Mouse (Mus musculus) bone marrow, adult 2 months (tissue): ENCODE measurements around the gene Gmppa. TPM values are rescaled to one million over a fixed set of nuclear protein-coding genes. Genes with fewer than 3 reads are reported as not detected.

Experiments
- H3K27ac ChIP-seq: fragments of 200-500 bp; 2 replicates; pipeline ENCODE4 v1.5.1; 2012; ENCODE audit warnings: low read depth, mild to moderate bottlenecking, control low read depth, inconsistent platforms, low read length; ENCODE audit not compliant: control insufficient read depth, poor library complexity, insufficient read depth
- H3K4me1 ChIP-seq: fragments of 200-500 bp; 2 replicates; pipeline ENCODE4 v1.6.1; 2011; ENCODE audit warnings: low read length; ENCODE audit not compliant: control insufficient read depth, insufficient read depth
- H3K4me3 ChIP-seq: fragments of 200-500 bp; replicated peaks from 2 replicates; pipeline ENCODE3; 2011; ENCODE audit warnings: mild to moderate bottlenecking, low read depth, low read length, control low read depth; ENCODE audit not compliant: control insufficient read depth
- CTCF ChIP-seq: fragments of 200-500 bp; IDR thresholded peaks from 2 replicates; pipeline ENCODE4 v1.5.1; 2011; ENCODE audit warnings: low read length, control low read depth; ENCODE audit not compliant: control insufficient read depth, insufficient read depth
- POLR2A ChIP-seq: fragments of 200-500 bp; IDR thresholded peaks from 2 replicates; pipeline ENCODE4 v1.6.1; 2011; ENCODE audit warnings: low read depth, mild to moderate bottlenecking, control low read depth, low read length, borderline replicate concordance; ENCODE audit not compliant: control insufficient read depth
- WGBS: fragments of 180-500 bp; shearing (Covaris S2); methylation state at CpG from one replicate; pipeline ENCODE4 v1.1.7; 2018; 5-methylcytosine and 5-hydroxymethylcytosine counted together
- polyA plus RNA-seq: library from polyadenylated mRNA; stranded (reverse); fragments of >200 nt; gene quantifications from 2 replicates; pipeline ENCODE4 v1.2.4, GENCODE M21; 2011; ENCODE audit warnings: low replicate concordance; ENCODE audit not compliant: missing spikeins, insufficient read depth, insufficient read length

Gmppa gene
- 21.8 and 53.9 TPM in 2 replicates for polyA plus RNA-seq

DNA sequence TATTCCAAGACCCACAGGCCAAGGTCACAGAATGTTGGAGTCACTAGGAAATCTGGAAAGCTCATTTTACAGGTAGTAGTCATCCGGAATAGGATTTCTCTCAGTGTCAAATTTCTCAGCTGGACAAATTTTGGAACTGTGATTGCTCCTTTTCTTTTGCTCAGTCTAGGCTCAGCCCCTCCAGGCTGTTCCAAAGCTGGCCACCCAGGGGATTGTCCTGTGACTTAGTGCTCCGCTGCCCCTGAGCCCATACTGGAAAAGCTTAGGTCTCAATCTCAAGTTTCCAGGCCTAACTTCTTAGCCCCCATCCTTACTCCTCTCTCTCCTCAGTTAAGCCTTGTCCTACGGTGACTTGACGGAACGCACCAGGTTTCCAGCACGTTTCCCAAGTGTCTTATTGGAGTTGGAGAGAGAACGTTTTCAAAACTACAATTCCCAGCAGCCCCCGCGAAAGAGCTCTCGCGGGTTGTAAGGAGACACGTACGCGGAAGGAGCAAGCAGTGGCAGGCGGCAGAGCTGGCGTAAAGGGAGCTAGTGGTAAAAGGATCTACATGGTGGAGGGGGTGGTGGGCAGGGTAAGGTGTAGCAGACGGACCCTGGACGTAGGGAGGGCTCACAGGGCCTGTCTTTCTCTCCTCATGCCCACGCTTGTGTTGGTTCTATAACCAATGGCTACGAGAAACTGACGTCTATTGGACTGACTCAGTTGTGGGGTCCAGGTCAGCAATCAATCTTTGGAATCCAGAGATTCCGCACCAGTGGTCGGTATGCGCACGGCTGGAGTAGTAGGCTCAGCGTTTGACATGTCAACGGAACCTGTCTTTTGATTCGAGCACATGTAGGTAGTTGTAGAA lies at the start of gene Gmppa:
Gene Gmppa, plus strand, starts transcription at position 456 of the 854 bp plus-strand sequence.
- H3K4me1 ChIP-seq = peaks cover 2% of the 10 kb centered on the region; the same call in 1 of the 2 replicates
- TF ChIP-seq CTCF (no peak), POLR2A (peak; percentile 82; the same call in 1 of the 2 replicates)
- peak within 1 kb of the TSS; percentile 82 for H3K4me3 ChIP-seq
- WGBS = 6% methylated on average over 28 of the region's 28 CpGs
- no peak within 1 kb of the TSS for H3K27ac ChIP-seq

DNA sequence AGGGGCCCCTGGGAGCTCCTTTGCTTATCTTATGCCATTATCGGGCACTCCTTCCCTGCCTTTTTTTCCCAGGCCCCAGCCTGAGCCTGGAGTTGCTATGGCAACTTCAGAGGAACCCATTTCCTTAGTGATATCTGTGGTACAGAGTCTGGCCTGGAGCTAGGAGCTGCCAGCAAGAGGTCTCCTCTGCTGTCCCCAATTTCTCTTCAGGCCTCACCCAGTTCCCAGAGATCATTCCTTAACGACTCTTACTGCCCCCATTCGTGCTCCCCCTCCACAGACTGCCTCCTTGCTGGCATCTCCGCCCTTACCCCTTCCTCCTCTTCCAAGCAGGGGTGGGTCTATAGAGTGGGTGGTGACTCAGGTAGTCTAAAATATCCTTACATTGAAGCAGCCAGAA lies 49.6 kb upstream of the Gmppa start:
- WGBS = 38% methylated on average over 4 of the region's 4 CpGs
- no peak for TF ChIP-seq CTCF
- no peak for TF ChIP-seq POLR2A

DNA sequence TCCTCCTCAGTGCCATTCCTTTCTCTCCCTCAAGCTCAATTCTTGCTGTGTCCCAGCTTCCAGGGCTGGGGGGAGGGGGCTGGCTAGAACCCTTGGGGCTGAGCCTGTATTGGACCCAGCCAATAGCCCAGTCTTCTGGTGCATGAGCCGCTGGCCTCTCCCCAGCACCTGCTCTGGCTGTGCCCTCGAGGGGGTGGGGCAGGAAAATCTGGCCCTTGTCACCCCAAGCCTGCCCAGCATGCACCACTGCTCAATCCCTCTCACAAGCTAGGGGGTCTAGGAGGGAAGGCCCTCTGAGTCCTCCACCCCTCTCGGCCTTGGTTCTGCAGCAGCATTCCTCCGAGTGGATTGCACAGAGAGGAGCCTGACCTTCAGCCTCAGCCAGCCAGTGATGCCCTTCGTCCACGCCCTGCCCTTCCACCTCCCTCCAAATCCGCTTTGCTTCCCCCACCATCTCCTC lies 48.2 kb upstream of the Gmppa start:
- Histone ChIP-seq H3K4me1 (no peaks in the 10 kb centered on the region), H3K4me3 (no peak overlapping the region), H3K27ac (no peak overlapping the region)
- WGBS = 28% methylated on average over 7 of the region's 7 CpGs
- TF ChIP-seq CTCF (no peak), POLR2A (no peak)

More for the DNA sequence above, 49.6 kb upstream of the Gmppa start:
- H3K27ac ChIP-seq = no peak overlapping the region
- H3K4me3 ChIP-seq = no peak overlapping the region
- no peaks in the 10 kb centered on the region for H3K4me1 ChIP-seq

DNA sequence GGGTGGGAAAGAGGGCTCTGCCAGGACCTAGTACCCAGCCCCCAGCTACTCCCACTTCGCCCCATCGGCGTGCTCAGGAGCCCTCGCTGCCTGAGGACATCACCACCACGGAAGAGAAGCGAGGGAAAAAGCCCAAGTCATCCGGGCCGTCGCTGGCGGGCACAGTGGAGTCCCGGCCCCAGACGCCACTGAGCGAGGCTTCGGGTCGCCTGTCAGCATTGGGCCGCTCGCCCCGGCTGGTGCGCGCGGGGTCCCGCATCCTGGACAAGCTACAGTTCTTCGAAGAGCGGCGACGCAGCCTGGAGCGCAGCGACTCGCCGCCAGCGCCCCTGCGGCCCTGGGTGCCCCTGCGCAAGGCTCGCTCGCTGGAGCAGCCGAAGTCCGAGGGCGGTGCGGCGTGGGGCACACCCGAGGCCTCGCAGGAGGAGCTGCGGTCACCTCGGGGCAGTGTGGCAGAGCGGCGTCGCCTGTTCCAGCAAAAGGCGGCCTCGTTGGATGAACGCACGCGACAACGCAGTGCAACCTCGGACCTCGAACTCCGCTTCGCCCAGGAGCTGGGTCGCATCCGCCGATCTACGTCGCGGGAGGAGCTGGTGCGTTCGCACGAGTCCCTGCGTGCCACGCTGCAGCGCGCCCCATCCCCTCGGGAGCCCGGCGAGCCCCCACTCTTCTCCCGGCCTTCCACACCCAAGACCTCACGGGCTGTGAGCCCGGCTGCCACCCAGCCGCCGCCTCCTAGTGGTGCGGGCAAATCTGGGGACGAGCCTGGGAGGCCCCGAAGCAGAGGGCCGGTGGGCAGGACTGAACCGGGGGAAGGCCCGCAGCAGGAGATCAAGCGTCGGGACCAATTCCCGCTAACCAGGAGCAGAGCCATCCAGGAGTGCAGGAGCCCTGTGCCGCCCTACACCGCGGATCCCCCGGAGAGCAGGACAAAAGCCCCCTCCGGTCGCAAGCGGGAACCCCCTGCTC lies 47.5 kb upstream of the Gmppa start:
- no peaks in the 10 kb centered on the region for H3K4me1 ChIP-seq
- no peak overlapping the region for H3K4me3 ChIP-seq
- 6% methylated on average over 94 of the region's 94 CpGs for WGBS
- no peak overlapping the region for H3K27ac ChIP-seq
- TF ChIP-seq POLR2A (no peak), CTCF (no peak)

DNA sequence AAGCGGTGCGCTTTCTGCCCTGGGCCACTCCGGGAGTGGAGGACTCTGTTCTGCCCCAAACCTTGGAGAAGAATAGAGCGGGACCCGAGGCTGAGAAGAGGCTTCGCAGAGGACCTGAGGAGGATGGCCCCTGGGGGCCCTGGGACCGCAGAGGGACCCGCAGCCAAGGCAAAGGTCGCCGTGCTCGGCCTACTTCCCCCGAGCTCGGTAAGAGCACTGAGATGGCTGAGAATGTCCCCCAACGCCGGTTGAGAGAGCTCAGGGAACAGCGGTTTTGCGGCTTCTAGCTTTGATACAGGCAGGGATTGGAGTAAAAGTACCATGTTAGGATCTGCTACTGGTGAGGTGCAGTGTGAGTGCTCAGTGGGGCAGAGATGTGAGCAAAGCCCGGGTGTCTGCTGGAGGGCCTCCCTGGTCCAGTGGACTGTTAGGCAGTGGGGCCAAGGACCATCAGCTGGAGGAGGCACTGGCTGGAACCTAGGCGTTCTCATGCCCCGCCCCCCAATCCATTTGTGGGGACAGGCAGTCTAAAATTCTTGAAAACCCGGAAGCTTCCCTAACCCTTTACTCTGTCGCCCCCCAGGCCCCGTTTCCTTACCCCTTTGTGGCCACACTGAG lies 46.7 kb upstream of the Gmppa start:
- WGBS = 19% methylated on average over 23 of the region's 23 CpGs
- Histone ChIP-seq H3K4me3 (no peak overlapping the region), H3K4me1 (no peaks in the 10 kb centered on the region), H3K27ac (no peak overlapping the region)
- no peak for TF ChIP-seq POLR2A
- no peak for TF ChIP-seq CTCF

DNA sequence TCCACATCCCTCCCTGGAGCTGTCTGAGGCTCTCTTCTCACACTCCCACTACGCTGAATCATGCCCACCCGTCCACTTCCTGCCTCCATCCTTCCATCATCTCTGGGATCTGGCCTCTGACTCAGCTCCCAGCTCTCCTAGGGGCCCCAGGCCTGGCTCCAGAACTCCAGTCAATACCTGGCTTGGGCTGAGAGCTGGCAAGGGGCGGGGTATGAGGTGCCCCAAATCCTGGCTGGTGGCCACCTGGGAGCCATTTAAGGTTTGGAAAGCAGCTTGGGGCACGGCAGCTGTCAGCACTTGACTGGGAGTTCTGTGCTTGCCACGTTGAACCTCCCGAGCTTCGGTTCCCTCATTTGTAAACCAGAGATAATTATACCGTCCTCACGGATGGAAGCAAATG lies 42.6 kb upstream of the Gmppa start:
- no peak for TF ChIP-seq CTCF
- TF ChIP-seq POLR2A = no peak
- Histone ChIP-seq H3K27ac (no peak overlapping the region), H3K4me1 (no peaks in the 10 kb centered on the region), H3K4me3 (no peak overlapping the region)
- 71% methylated on average over 9 of the region's 9 CpGs for WGBS

DNA sequence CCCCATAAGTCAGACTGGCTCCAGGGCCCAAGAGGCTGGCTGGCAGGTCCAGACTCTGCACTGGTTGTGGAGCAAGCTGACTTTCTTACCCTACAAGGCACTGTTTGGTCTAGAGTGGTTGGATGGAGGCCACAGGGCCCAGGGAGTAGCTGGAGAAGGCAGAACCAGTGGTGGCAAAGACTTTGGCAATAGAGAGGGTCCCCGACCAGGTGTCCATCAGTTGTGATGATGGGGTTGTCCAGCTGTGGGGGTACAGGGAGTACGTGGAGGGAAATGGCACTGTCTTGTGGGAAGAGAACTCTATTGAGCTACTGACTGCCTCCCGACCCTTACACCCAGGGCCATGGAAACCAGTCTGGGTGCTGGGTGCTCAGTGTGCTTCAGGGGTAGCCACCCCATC lies 41.9 kb upstream of the Gmppa start:
- Histone ChIP-seq H3K4me1 (no peaks in the 10 kb centered on the region), H3K27ac (no peak overlapping the region), H3K4me3 (no peak overlapping the region)
- 77% methylated on average over 3 of the region's 3 CpGs for WGBS
- TF ChIP-seq CTCF (no peak), POLR2A (no peak)
